Mouse (Mus musculus) gastrocnemius, postnatal 25 days (tissue): ENCODE data around the gene Trpm2. TPM values are rescaled to one million over a fixed set of nuclear protein-coding genes. Genes with fewer than 3 reads are reported as not detected.
A peak's percentile ranks its signal among the peaks of the same experiment; 100 is the strongest.
"Not testable (repeated sequence)": the region's sequence is repeated elsewhere in the genome, so short reads cannot be mapped to it uniquely, and the experiment has no call there.

Experiments used
- DNase-seq: peaks from one replicate; pipeline ENCODE4 v3.0.0; 2022
- long read RNA-seq, 2 experiments: library from polyadenylated mRNA; stranded (forward); transcript quantifications; one replicate each; pipeline ENCODE4 v2.0.0; 2021
- total RNA-seq, 2 experiments: library from RNA; stranded (reverse); gene quantifications; 1 replicate in 1 of 2; 2 replicates in 1 of 2; pipeline ENCODE4 v1.2.3; 2021

Gene Trpm2
- total RNA-seq, result under 1 TPM; 0.26 to 0.83 TPM
- long read RNA-seq, experiment 1, result 0 reads
- long read RNA-seq, experiment 2, result 0 reads

DNA sequence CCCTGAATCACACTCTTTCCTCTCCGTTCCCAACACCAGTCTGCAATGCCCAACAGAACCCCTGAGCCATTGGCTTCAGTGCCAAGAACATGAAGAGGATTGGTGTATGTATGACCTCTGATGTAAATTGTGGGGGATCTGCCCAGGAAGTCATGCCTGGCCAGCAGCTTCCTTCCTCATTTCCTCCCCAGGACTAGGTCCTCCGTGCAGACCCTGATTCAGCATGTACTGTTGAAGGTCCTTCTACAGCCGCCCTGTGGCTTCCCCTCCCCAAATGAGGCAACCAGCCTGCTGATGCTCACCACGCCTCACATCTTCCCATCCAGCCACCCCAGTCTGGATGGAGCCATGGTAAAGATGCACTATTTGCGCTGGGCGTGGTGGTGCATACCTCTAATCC lies at the start of gene Trpm2:
Gene Trpm2, minus strand, starts transcription at position 83 of the 400 bp plus-strand sequence.
- DNase-seq, result peak; percentile 21

DNA sequence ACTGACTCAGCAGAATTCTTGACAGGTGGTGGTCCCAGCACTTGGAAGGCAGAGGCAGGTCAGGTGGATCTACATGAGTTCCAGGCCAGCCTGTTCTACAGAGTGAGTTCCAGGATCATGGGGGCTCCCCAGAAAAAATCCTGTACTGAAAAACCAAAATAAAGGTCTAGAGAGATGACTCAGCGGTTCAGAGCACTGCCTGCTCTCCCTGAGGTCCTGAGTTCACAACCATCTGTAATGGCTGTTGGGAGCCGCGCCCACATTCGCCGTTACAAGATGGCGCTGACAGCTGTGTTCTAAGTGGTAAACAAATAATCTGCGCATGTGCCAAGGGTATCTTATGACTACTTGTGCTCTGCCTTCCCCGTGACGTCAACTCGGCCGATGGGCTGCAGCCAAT lies 49.6 kb upstream of the Trpm2 start:
- DNase-seq, result not testable (repeated sequence)

GRCm38 (mm10) chr10:78019291-78019690 lies 48.9 kb upstream of the Trpm2 start:
- no peak for DNase-seq

GRCm38 (mm10) chr10:78018797-78019203 lies 48.4 kb upstream of the Trpm2 start:
- peak; percentile 44 for DNase-seq

- no peak for DNase-seq
Measured at GRCm38 (mm10) chr10:78016366-78016765, 46.0 kb upstream of the Trpm2 start.

GRCm38 (mm10) chr10:78015489-78015888 lies 45.1 kb upstream of the Trpm2 start:
- DNase-seq, result no peak

GRCm38 (mm10) chr10:78012661-78013495 lies 42.5 kb upstream of the Trpm2 start:
- DNase-seq, result no peak

DNA sequence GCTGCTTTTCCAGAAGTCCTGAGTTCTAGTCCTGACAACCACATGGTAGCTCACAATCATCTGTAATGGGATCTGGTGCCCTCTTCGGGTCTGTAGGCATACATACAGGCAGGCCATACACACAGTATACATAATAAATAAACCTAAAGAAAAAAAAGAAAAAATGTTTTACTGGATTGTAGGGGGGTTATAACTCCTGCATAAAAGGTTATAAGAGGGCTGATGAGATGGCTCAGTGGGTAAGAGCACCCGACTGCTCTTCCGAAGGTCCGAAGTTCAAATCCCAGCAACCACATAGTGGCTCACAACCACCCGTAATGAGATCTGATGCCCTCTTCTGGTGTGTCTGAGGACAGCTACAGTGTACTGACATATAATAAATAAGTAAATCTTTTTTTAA lies 40.8 kb upstream of the Trpm2 start:
- not testable (repeated sequence) for DNase-seq

DNA sequence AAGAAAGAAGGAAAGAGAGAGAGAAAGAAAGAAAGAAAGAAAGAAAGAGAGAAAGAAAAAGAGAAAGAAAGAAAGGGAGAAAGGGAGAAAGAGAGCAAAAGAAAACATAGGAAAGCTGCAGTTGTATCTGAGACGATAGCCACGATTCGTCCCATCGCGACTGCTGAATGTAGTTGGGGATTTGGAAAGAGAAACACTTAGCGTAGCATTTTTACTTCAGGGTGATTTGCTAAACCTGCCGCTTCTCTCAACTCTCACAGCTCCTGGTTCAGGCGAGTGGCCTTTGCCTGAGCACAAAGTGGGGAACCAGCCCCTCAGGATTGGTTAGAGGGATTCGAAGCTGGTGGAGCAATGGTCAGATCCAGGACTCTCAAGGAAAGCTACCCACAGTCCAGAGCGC lies 40.0 kb upstream of the Trpm2 start:
- DNase-seq, result no peak

DNA sequence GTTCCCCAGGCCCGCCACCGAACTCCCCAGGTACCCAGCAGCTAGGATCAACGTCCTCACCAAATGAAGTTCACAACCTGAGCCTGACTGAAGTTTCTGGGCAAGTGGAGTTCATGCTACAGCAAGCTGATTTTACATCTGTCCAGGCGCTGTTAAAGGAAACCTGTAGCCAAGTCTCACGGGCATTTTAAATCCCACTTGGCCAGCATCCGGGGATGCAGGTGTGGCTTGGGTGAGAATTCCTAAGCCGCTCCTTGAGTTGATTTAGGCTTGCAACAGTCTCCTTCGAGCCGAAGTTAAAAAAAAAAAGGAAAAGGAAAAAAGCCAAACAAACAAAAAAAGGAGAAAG lies 39.6 kb upstream of the Trpm2 start, which contains the start of gene Pfkl:
Gene Pfkl, minus strand, starts transcription at position 139 of the 349 bp plus-strand sequence.
- DNase-seq, result no peak

DNA sequence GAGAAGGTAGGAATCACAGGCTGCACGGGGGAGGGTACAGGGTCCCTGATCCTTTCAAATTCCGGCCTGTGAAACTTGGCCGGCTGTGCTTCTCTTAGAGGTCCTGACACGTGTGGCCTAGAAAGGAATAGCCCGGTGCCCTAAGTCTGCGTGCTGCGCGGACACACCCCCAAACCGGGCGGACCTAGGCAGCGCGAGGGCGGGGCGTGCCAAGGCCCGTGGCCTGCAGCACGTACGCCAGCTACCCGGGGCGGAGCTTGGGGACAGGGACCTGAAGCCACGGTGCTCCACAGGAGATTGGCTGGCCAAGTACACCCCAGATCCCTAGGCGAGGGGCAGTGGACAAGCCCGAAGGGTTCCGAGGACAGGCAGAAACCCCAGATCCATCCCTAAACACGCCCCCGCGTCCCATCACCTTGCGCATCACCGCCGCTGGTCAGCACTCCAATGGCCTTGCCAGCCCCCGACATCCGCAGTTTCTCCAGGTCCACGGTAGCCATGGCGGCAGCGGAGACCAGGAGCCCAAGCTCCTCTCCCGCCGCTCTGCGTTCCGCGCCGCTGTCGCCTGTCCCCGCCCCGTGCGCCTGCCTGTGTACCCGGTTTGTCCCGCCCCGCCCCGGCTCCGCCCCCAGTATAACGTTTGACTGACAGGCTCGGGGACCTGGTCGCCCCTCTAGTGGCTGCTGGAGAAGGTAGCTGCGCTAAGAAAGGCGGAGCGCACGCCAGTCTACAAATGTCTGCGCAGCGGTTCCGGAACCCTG lies 39.0 kb upstream of the Trpm2 start:
- peak; percentile 95 for DNase-seq

- DNase-seq, result no peak
Measured at GRCm38 (mm10) chr10:78008169-78008568, 37.8 kb upstream of the Trpm2 start.

DNA sequence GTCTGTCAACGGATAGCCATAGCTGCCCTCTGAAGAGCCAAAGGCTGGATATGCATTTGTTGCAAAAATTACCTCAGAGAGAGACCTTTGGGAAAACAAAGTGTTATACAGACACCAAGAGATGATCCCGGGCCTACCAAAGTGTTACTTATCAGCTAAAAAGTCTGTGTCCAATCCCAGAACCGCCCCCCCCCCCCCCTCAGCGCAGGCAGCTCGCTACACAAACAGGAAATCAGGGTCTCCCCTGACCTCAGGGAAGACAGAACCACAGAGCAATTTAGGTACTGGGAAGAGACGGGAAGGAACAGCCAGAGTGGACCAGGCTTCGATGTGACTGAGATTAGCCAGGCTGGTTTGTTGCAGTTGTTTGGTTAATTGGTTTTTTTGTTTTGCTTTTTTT lies 36.8 kb upstream of the Trpm2 start:
- no peak for DNase-seq

- DNase-seq, result no peak
Measured at GRCm38 (mm10) chr10:78005791-78006438, 35.6 kb upstream of the Trpm2 start.

DNA sequence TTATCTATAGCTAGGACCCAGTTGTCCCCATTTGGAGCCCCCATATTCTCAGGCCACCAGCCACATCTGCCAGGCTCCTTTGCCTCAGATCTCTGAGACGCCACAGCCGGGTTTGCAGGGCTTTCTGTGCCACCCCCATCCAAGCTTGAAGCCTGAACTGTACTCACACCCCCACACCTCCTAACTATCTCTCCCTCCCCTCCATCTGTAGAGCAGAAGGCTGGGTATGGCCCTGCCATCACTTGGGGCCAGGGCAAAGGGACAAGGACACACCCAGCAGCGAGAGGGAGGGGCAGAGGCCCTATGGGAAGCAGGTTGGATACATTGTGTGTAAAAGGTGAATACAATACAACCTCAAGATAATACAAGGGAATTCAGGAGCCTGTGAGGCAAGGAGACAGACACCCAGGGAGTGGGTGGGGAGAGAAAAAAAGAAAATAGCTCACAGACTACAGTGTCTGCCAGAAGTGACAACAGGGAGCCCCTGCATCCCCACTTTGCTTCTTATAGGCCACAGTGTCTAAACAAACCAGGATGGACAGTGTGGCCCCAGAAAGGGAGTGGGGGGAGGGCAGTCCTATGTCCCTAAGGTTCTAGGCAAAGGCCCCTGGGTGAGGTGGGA lies 34.2 kb upstream of the Trpm2 start:
- no peak for DNase-seq

- DNase-seq, result no peak
Measured at GRCm38 (mm10) chr10:78002316-78002715, 32.0 kb upstream of the Trpm2 start.

- DNase-seq, result peak; percentile 64
Measured at GRCm38 (mm10) chr10:78001796-78002195, 31.4 kb upstream of the Trpm2 start.

DNA sequence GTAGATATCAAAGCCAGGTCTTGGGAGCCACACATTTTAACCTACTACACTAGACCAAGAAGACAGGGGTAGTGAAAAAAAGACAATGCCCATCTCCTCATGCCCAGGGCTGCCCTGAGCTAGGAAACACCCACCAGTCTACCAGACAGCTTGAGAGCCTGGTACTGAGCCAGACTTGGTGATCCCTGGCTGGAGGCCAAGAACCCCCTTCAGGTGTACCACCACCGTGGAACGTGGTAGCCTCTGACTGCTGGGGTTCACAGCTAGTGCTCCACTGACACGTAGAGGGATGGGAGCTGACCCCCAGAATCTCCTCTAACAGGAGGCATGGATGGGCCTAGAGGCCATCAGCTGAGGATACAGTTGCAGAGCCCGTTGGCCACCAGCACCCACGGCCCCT lies 29.8 kb upstream of the Trpm2 start:
- no peak for DNase-seq

DNA sequence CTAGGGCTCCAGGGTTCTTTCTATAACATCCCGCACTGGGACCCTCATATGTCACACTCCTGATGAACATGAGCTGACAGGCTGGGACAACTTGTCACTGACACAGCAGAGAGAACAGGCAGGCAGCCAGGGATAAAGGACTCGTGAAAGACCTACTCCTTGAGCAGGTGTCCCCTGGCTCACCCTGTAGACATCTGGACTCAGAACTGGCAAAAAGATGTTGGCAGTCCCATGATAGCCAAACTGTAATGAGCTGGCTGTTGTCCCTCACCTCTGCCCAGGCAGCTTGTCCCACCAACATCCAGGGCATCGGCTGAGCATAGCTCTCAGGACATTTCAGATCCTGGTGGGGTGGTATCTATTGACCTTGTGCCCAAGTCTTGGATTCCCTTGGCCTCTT lies 25.3 kb upstream of the Trpm2 start:
- no peak for DNase-seq

DNA sequence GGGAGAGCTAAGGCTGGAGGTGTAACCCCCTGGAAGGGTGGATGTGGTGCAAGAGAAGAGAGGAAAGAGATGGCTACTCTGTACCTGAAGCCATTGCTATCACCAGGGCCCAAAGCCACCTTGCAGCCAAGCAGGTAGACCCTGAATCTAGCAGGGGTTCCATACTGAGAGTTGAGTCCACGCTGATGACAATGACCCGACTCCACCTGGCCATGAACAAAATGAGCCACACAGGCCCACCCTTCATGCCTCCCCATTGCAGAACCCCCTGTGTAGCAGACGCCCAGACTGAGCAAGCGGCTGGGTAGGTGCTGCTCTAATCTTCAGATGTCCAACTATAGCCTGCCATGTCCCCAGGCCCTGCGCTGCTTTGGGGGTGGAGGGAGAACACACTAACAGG lies 15.4 kb upstream of the Trpm2 start:
- no peak for DNase-seq

DNA sequence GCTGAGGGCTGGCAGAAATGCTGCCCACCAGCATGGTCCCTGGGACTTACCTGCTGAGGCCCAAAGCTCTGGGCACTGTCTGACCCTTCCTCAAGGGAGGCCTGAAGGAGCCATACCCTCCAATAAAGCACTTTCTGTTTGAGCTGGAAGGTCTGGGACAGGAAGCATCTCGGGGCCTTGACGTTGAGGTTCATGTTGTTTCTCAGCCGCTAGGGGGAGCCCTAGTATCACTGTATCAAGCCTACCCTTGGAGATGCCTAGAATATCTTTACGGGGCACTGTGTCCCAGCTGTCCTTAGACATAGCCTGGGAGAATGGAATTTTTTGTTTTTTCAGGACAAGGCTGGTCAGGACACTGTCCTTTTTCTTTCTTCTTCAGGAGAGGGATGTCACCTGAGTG lies 14.3 kb upstream of the Trpm2 start:
- DNase-seq, result peak; percentile 41
